Mouse (Mus musculus): ENCODE measurements around the gene Gpatch3. TPM values are rescaled to one million over a fixed set of nuclear protein-coding genes. Genes with fewer than 3 reads are reported as not detected.

Gene Gpatch3
- polyA plus RNA-seq, 1 experiment from 2014 or later, result 5.3 TPM

GRCm38 (mm10) chr4:133631769-133632411 is 57.3 kb downstream of the Gpatch3 start:
- no peak for ATAC-seq (ENCODE audit: extremely low read depth, insufficient number of reproducible peaks, low FRiP score, low TSS enrichment)
- Histone ChIP-seq H3K9ac (peak overlapping the region; percentile 96), H3K4me3 (peak overlapping the region; percentile 84), H3K4me2 (peak overlapping the region; percentile 82), H3K9me3 (no peaks in the 10 kb centered on the region), H3K36me3 (peaks cover 3% of the 10 kb centered on the region), H3K27me3 (replicated peaks) (no peaks in the 10 kb centered on the region), H3K4me1 (peaks cover 35% of the 10 kb centered on the region), H3K27ac (replicated peaks) (no peak overlapping the region)
- 45% methylated on average over 9 of the region's 9 CpGs for WGBS

GRCm38 (mm10) chr4:133632483-133633327 is 58.2 kb downstream of the Gpatch3 start:
- Histone ChIP-seq H3K4me3 (peak overlapping the region; percentile 84), H3K4me1 (peaks cover 35% of the 10 kb centered on the region), H3K4me2 (peak overlapping the region; percentile 82), H3K9ac (peak overlapping the region; percentile 96), H3K36me3 (no peaks in the 10 kb centered on the region), H3K9me3 (no peaks in the 10 kb centered on the region), H3K27ac (replicated peaks) (peak overlapping the region; percentile 72), H3K27me3 (replicated peaks) (no peaks in the 10 kb centered on the region)
- 1% methylated on average over 67 of the region's 69 CpGs for WGBS
- ATAC-seq (ENCODE audit: extremely low read depth, insufficient number of reproducible peaks, low FRiP score, low TSS enrichment), result peak; percentile 32; the same call in 1 of the 2 replicates

GRCm38 (mm10) chr4:133633332-133634042 is 58.9 kb downstream of the Gpatch3 start:
- H3K36me3 ChIP-seq, result no peaks in the 10 kb centered on the region
- WGBS, result 9% methylated on average over 35 of the region's 47 CpGs

More at GRCm38 (mm10) chr4:133633332-133634042, 58.9 kb downstream of the Gpatch3 start:
- ATAC-seq (ENCODE audit: extremely low read depth, insufficient number of reproducible peaks, low FRiP score, low TSS enrichment), result peak; percentile 61; the same call in 1 of the 2 replicates
- Histone ChIP-seq H3K9me3 (no peaks in the 10 kb centered on the region), H3K4me2 (peak overlapping the region; percentile 82), H3K27ac (replicated peaks) (peak overlapping the region; percentile 72), H3K4me3 (peak overlapping the region; percentile 84), H3K9ac (peak overlapping the region; percentile 96), H3K27me3 (replicated peaks) (no peaks in the 10 kb centered on the region), H3K4me1 (peaks cover 35% of the 10 kb centered on the region)

Small RNAs within 50 kb of the gene (microRNA-seq; reads per million reads assigned to microRNA genes)
- gene Gm23158, result not detected

Other genes with a start within 250 kb of the Gpatch3 start
- gene Wdtc1, start 221.3 kb upstream of the Gpatch3 start, polyA plus RNA-seq (2015; fragmentation: Nextera tagmentation; extraction: Ambion mirVana), result 11.3 and 11.9 TPM in 2 replicates
- gene Slc9a1, start 205.0 kb upstream of the Gpatch3 start, polyA plus RNA-seq (2015; fragmentation: Nextera tagmentation; extraction: Ambion mirVana), result 6.1 and 6.3 TPM in 2 replicates
- gene Tent5b, start 94.6 kb upstream of the Gpatch3 start, polyA plus RNA-seq (2015; fragmentation: Nextera tagmentation; extraction: Ambion mirVana), result 0.36 and 0.69 TPM in 2 replicates
- 0.76 and 0.78 TPM in 2 replicates for gene Trnp1, start 76.2 kb upstream of the Gpatch3 start, polyA plus RNA-seq (2015; fragmentation: Nextera tagmentation; extraction: Ambion mirVana)
- 0.92 and 2.1 TPM in 2 replicates for gene Kdf1, start 55.8 kb upstream of the Gpatch3 start, polyA plus RNA-seq (2015; fragmentation: Nextera tagmentation; extraction: Ambion mirVana)
- gene Nudc, start 28.7 kb upstream of the Gpatch3 start, polyA plus RNA-seq (2015; fragmentation: Nextera tagmentation; extraction: Ambion mirVana), result 218 and 226 TPM in 2 replicates
- 10.5 and 10.8 TPM in 2 replicates for gene Nr0b2, start 21.4 kb upstream of the Gpatch3 start, polyA plus RNA-seq (2015; fragmentation: Nextera tagmentation; extraction: Ambion mirVana)
- 11.2 and 12.8 TPM in 2 replicates for gene Gpn2, start 9.6 kb downstream of the Gpatch3 start, polyA plus RNA-seq (2015; fragmentation: Nextera tagmentation; extraction: Ambion mirVana)
- gene Sfn, start 27.4 kb downstream of the Gpatch3 start, polyA plus RNA-seq (2015; fragmentation: Nextera tagmentation; extraction: Ambion mirVana), result 1.2 and 2.9 TPM in 2 replicates
- 1.5 and 1.6 TPM in 2 replicates for gene Zdhhc18, start 75.4 kb downstream of the Gpatch3 start, polyA plus RNA-seq (2015; fragmentation: Nextera tagmentation; extraction: Ambion mirVana)
- 12.8 and 15.7 TPM in 2 replicates for gene Pigv, start 97.9 kb downstream of the Gpatch3 start, polyA plus RNA-seq (2015; fragmentation: Nextera tagmentation; extraction: Ambion mirVana)
- gene Arid1a, start 182.0 kb downstream of the Gpatch3 start, polyA plus RNA-seq (2015; fragmentation: Nextera tagmentation; extraction: Ambion mirVana), result 21.1 and 21.2 TPM in 2 replicates

Data from heart, embryonic 13.5 days (tissue).